Mouse (Mus musculus): ENCODE results near the gene Prkar1b. TPM values are rescaled to one million over a fixed set of nuclear protein-coding genes. Genes with fewer than 3 reads are reported as not detected.

Gene Prkar1b
- polyA plus RNA-seq, 1 experiment from 2014 or later, result 8.4 TPM

DNA sequence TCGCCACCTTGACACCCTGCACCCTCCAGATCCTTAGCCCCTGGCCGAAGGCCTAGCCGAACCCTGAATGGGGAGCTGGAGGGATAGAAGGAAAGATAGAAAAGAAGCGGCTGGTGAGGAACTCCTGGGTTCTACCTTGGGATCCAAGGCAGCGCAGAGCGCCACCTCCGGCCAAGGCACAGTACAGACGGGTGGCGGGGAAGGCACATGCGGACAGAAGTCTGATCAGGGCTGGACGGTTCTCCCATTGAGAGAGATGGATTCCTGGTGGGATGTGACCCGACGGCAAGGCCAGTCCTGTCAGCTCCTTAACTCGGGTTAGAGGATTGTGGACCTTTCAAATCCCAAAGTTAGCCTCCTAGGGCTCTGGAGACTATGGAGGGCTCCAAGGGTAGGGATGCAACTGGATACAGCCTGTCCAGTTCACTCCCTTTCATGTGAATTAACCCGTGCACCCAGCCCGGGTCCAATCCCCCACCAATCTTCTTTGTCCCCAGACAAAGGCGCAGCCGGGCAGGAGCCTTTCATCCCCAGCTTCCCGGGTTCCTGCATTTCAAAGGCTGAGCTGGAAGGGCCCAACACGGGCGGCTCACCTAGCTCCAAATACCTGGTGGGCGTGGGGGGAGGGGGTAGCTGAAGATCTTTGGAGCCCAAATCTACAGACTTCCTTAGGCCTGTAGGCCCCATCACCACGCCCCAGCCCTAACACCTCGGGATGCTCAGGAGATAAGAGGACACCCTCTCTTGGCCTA, 153.3 kb downstream of the Prkar1b start:
- peaks cover 20% of the 10 kb centered on the region for H3K27me3 ChIP-seq (ENCODE audit: control insufficient read depth, insufficient read depth, low read length)
- no peak for ATAC-seq (replicated peaks; ENCODE audit: extremely low read depth, insufficient read depth, low FRiP score)

DNA sequence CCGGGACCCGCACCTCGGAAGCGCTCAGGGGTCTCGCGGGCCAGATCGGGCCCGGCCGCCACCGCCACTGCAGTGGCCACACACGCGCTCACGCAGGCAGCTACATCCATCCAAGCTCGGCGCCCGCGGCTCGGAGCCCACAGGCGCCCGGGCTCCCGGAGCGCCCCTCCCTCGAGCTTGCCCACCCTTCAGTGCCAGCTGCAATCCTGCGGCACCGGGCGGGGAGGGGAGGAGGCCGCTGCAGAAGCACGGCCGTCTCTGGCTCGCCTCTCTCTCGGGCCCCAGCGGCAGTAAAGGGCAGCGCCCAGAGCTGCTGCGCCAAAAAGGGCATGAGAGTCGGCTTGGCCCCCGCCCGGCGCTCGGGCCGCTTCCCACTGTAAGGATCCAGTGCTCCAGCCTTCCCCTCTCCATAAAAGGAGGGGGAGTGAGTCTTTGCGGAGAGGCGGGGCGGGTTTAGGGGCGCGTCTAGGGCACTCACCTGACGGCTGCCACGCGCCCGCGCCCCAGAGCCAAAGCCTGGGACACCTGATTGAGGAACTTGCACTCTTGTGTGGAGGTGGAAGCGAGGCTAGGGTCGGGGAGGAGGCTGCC, 154.0 kb downstream of the Prkar1b start:
- no peaks in the 10 kb centered on the region for H3K36me3 ChIP-seq (ENCODE audit: control insufficient read depth, insufficient read depth)
- peak overlapping the region; percentile 78 for H3K4me3 ChIP-seq (ENCODE audit: low read length)
- H3K4me2 ChIP-seq (ENCODE audit: low read depth, low read length), result peak overlapping the region; percentile 72

More for the DNA sequence above, 153.3 kb downstream of the Prkar1b start:
- no peaks in the 10 kb centered on the region; the same call in 1 of the 2 replicates for H3K9me3 ChIP-seq (replicated peaks; ENCODE audit: control insufficient read depth, low read length)
- peak overlapping the region; percentile 90 for H3K9ac ChIP-seq (ENCODE audit: low read length)
- H3K4me2 ChIP-seq (ENCODE audit: low read depth, low read length), result peak overlapping the region; percentile 72
- H3K4me1 ChIP-seq (ENCODE audit: control insufficient read depth, insufficient read depth, low read length), result peaks cover 45% of the 10 kb centered on the region
- H3K4me3 ChIP-seq (ENCODE audit: low read length), result peak overlapping the region; percentile 78
- H3K27ac ChIP-seq (ENCODE audit: low read length), result peak overlapping the region; percentile 97
- H3K36me3 ChIP-seq (ENCODE audit: control insufficient read depth, insufficient read depth), result no peaks in the 10 kb centered on the region
- 14% methylated on average over 24 of the region's 24 CpGs for WGBS

DNA sequence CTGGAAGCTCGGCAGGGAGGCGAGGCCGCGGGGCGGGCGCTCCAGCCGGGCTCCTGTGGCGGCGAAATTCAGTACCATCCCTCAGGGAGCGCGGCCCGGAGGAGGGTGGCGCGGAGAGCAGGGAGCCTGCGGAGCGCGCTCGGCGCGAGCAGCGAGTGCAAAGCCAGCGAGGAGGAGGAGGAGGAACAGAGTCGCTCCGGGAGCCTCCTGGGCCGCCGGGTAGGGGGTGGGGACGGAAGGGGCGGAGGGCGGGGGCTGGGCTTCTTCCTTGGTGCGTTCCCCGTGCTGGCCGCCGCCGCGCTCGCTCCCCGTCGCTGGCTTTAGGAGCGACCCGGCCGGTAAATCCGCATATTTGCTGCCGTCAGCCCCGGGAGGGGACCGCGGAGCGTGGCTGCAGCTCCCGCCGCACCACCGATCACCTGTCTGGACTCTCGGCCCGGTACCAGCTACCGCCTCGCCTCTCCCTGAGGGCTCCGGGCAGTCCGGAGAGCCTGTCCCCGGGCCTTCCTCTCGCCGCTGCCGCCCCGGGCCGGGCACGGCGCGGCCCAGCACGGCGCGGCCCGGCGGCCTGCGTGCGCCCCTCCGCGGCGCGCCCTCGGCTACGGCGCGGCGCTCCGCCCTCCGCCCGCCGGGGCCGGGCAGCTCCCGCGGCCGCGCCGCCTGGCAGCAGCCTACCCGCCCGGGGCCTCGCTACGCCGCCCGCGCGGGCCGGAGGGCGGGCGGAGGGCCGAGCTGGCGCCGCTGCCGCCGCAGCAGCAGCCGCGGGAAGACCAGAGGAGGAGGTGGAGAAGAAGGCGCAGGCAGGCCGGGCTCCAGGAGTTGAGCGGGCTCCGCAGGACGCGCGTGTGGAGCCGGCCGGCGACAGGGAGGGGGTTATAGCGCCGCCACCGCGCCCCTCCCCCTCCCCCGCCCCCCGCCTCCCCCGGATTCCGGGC, 154.7 kb downstream of the Prkar1b start:
- WGBS, result under 1% methylated on average over 105 of the region's 127 CpGs
- no peaks in the 10 kb centered on the region for H3K9me3 ChIP-seq (replicated peaks; ENCODE audit: control insufficient read depth, low read length)
- H3K27me3 ChIP-seq (ENCODE audit: control insufficient read depth, insufficient read depth, low read length), result peaks cover 20% of the 10 kb centered on the region
- peak overlapping the region; percentile 97 for H3K27ac ChIP-seq (ENCODE audit: low read length)
- H3K4me1 ChIP-seq (ENCODE audit: control insufficient read depth, insufficient read depth, low read length), result peaks cover 59% of the 10 kb centered on the region
- H3K4me2 ChIP-seq (ENCODE audit: low read depth, low read length), result peak overlapping the region; percentile 72
- H3K4me3 ChIP-seq (ENCODE audit: low read length), result peak overlapping the region; percentile 78
- H3K36me3 ChIP-seq (ENCODE audit: control insufficient read depth, insufficient read depth), result no peaks in the 10 kb centered on the region
- ATAC-seq (replicated peaks; ENCODE audit: extremely low read depth, insufficient read depth, low FRiP score), result peak; percentile 54
- H3K9ac ChIP-seq (ENCODE audit: low read length), result peak overlapping the region; percentile 90

More for the DNA sequence above, 154.0 kb downstream of the Prkar1b start:
- no peaks in the 10 kb centered on the region; the same call in 1 of the 2 replicates for H3K9me3 ChIP-seq (replicated peaks; ENCODE audit: control insufficient read depth, low read length)
- WGBS, result under 1% methylated on average over 42 of the region's 52 CpGs
- peak overlapping the region; percentile 97 for H3K27ac ChIP-seq (ENCODE audit: low read length)
- ATAC-seq (replicated peaks; ENCODE audit: extremely low read depth, insufficient read depth, low FRiP score), result peak; percentile 49
- H3K4me1 ChIP-seq (ENCODE audit: control insufficient read depth, insufficient read depth, low read length), result peaks cover 52% of the 10 kb centered on the region
- peaks cover 20% of the 10 kb centered on the region for H3K27me3 ChIP-seq (ENCODE audit: control insufficient read depth, insufficient read depth, low read length)
- H3K9ac ChIP-seq (ENCODE audit: low read length), result peak overlapping the region; percentile 90

DNA sequence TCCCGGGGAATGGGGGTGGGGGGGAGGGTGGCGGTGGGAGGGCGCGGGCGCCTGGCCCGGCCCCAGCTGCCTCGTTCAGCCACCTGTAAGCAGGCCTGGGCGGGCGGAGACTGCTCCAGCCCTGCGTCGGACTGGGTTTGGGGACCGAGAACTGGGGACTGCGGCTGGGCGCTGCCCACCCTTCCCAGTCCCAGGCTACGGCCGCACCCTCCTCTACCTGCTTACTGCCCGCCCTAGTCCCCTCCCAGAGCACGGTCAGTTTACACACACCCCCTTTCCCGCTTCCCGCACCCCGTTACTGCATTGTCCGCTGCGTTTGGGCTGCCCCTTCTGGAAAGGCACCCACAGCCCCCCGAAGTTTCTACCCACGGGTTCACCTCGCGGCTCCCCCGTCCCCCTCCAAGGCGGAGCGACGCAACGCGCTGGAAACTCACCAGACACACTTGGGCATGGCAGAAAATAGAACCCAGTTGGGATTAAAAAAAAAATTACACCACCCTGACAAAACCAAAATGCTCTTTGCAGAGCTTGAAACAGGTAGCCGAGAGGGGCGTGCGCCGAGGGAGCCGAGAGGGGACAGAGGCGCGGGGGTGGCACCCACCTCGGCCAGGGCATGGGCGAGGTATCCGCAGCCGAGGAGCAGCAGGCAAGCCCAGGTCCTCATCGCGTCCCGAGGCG, 155.6 kb downstream of the Prkar1b start:
- Histone ChIP-seq H3K9me3 (replicated peaks; ENCODE audit: control insufficient read depth, low read length) (no peaks in the 10 kb centered on the region), H3K4me2 (ENCODE audit: low read depth, low read length) (peak overlapping the region; percentile 72), H3K9ac (ENCODE audit: low read length) (peak overlapping the region; percentile 90), H3K27ac (ENCODE audit: low read length) (peak overlapping the region; percentile 97), H3K36me3 (ENCODE audit: control insufficient read depth, insufficient read depth) (no peaks in the 10 kb centered on the region), H3K27me3 (ENCODE audit: control insufficient read depth, insufficient read depth, low read length) (peaks cover 17% of the 10 kb centered on the region), H3K4me1 (ENCODE audit: control insufficient read depth, insufficient read depth, low read length) (peaks cover 63% of the 10 kb centered on the region), H3K4me3 (ENCODE audit: low read length) (peak overlapping the region; percentile 78)
- under 1% methylated on average over 48 of the region's 48 CpGs for WGBS
- ATAC-seq (replicated peaks; ENCODE audit: extremely low read depth, insufficient read depth, low FRiP score), result no peak

DNA sequence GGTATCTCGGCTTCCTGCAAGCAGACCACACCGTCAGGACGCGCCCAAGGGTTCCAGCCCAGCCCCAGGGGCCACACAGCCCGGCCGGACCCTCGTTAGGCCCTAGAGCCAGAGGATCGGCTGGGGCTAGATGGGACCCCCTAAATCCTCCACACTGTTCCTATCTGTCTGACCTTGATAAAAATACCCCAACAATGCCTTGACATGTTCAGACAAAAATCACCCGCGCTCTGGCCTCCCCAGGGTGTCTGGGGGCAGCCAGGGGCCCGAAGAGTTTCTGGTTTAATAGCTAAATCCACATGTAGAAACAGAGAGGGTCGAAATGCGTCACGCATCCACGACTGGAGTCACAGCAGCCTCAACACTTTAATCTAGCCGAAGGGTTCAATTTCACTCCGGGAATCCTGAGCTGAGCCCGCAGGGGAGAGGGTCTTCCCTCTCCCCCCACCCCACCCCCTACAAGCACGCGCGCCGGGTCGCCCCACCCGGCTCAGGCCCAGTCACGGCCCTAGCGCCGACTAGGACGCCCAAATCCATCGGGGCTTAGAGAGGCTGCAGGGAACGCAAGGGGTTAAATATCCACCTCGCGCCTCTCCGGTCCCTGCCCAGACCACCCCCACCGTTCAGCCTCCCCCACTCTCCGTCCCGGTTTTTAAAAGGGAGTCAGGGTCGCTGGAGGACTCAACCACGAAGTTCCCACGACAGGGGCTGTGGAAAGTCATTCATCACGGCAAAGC, 156.3 kb downstream of the Prkar1b start:
- H3K4me1 ChIP-seq (ENCODE audit: control insufficient read depth, insufficient read depth, low read length), result peaks cover 62% of the 10 kb centered on the region

DNA sequence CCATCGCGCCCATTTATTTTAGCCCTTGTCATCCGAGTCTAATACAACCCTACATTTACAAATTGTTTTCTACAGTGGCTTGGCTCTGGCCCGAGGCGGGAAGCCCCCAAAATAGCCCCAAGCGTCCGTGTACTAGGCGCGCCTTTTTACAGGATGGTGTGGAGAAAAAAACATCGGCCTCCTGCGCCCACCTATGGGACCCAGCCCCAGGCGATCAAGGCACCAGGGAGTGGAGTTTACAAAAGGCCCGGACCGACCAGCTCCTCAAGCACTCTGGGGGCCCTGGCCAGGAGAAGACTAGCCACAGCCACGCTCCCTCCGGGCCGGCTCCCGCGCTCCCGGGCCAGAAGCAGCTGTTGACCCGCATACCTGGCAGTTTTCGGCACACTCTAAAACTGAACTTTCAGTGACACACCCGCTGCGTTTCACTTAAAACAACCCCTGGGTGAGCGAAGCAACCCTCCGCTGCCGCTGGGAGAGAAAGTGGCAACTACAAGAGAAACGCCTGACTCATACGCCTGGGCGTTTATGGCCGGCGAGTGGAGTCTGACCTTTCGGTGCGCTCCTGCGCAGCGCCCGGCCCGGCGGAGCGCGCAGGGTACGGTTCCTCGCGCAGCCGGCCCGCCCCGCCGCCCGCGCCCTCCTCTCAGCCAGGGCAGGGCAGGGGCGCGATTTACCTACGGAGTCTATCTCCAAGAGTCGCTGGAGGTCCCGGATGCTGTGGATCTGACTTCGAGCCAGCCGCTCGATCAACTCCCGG, 157.0 kb downstream of the Prkar1b start:
- Histone ChIP-seq H3K4me1 (ENCODE audit: control insufficient read depth, insufficient read depth, low read length) (peaks cover 64% of the 10 kb centered on the region), H3K4me3 (ENCODE audit: low read length) (peak overlapping the region; percentile 78), H3K27me3 (ENCODE audit: control insufficient read depth, insufficient read depth, low read length) (peaks cover 15% of the 10 kb centered on the region), H3K36me3 (ENCODE audit: control insufficient read depth, insufficient read depth) (peaks cover 4% of the 10 kb centered on the region; the same call in 1 of the 2 replicates), H3K4me2 (ENCODE audit: low read depth, low read length) (peak overlapping the region; percentile 72), H3K27ac (ENCODE audit: low read length) (peak overlapping the region; percentile 97), H3K9me3 (replicated peaks; ENCODE audit: control insufficient read depth, low read length) (no peaks in the 10 kb centered on the region), H3K9ac (ENCODE audit: low read length) (peak overlapping the region; percentile 90)
- no peak for ATAC-seq (replicated peaks; ENCODE audit: extremely low read depth, insufficient read depth, low FRiP score)
- 6% methylated on average over 56 of the region's 59 CpGs for WGBS

More for the DNA sequence above, 156.3 kb downstream of the Prkar1b start:
- no peaks in the 10 kb centered on the region for H3K36me3 ChIP-seq (ENCODE audit: control insufficient read depth, insufficient read depth)
- peak overlapping the region; percentile 78 for H3K4me3 ChIP-seq (ENCODE audit: low read length)
- ATAC-seq (replicated peaks; ENCODE audit: extremely low read depth, insufficient read depth, low FRiP score), result no peak
- peak overlapping the region; percentile 72 for H3K4me2 ChIP-seq (ENCODE audit: low read depth, low read length)
- no peaks in the 10 kb centered on the region for H3K9me3 ChIP-seq (replicated peaks; ENCODE audit: control insufficient read depth, low read length)
- WGBS, result under 1% methylated on average over 40 of the region's 40 CpGs
- H3K9ac ChIP-seq (ENCODE audit: low read length), result peak overlapping the region; percentile 90
- H3K27me3 ChIP-seq (ENCODE audit: control insufficient read depth, insufficient read depth, low read length), result peaks cover 15% of the 10 kb centered on the region
- H3K27ac ChIP-seq (ENCODE audit: low read length), result peak overlapping the region; percentile 97

DNA sequence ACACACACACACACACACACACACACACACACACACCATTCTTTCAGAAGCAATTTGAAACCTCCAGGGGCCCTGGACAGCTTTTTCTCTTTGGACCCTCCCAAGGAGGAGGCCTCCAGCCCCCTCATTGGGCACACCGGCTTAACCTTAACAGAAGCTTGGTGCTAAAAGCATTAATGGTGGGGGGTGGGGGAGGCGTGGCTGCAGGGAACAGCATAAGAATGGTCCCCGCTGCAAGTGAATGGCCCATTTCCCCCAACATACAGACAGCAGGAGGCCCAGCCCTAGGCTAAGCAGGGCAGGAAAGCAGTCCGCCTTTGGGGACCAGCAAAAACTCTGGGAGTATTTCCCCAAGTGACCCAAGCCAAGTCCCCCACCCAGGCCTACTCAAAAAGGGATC, 158.1 kb downstream of the Prkar1b start:
- H3K4me2 ChIP-seq (ENCODE audit: low read depth, low read length), result no peak overlapping the region
- peaks cover 13% of the 10 kb centered on the region for H3K36me3 ChIP-seq (ENCODE audit: control insufficient read depth, insufficient read depth)
- H3K4me3 ChIP-seq (ENCODE audit: low read length), result no peak overlapping the region
- ATAC-seq (replicated peaks; ENCODE audit: extremely low read depth, insufficient read depth, low FRiP score), result no peak
- no peak overlapping the region for H3K9ac ChIP-seq (ENCODE audit: low read length)
- H3K27ac ChIP-seq (ENCODE audit: low read length), result no peak overlapping the region
- no peaks in the 10 kb centered on the region for H3K9me3 ChIP-seq (replicated peaks; ENCODE audit: control insufficient read depth, low read length)
- peaks cover 12% of the 10 kb centered on the region for H3K27me3 ChIP-seq (ENCODE audit: control insufficient read depth, insufficient read depth, low read length)
- peaks cover 56% of the 10 kb centered on the region for H3K4me1 ChIP-seq (ENCODE audit: control insufficient read depth, insufficient read depth, low read length)
- 57% methylated on average over 4 of the region's 4 CpGs for WGBS
